Mouse (Mus musculus): ENCODE results near the gene Ryk. TPM values are rescaled to one million over a fixed set of nuclear protein-coding genes. Genes with fewer than 3 reads are reported as not detected.

The Ryk gene
- total RNA-seq, 2 experiments from 2014 or later = 43.9 to 50.9 TPM

- DNase-seq = no peak
- intact Hi-C loops (cut with DNase I) = no loop called here
These were observed 23.1 kb downstream of the Ryk start for GRCm38 (mm10) chr9:102857856-102858255.

GRCm38 (mm10) chr9:102858283-102858682 lies 23.6 kb downstream of the Ryk start:
- DNase-seq = no peak
- intact Hi-C loops (cut with DNase I) = no loop called here

GRCm38 (mm10) chr9:102859399-102859798 lies 24.7 kb downstream of the Ryk start:
- DNase-seq = no peak
- intact Hi-C loops (cut with DNase I) = no loop called here

GRCm38 (mm10) chr9:102859963-102860362 lies 25.2 kb downstream of the Ryk start:
- intact Hi-C loops (cut with DNase I) = no loop called here
- DNase-seq = no peak

GRCm38 (mm10) chr9:102860802-102861469 lies 26.2 kb downstream of the Ryk start:
- intact Hi-C loops (cut with DNase I) = no loop called here
- no peak for DNase-seq

- intact Hi-C loops (cut with DNase I) = no loop called here
- DNase-seq = no peak
These were observed 27.1 kb downstream of the Ryk start for GRCm38 (mm10) chr9:102861789-102862188.

- intact Hi-C loops (cut with DNase I) = no loop called here
These were observed 27.5 kb downstream of the Ryk start for GRCm38 (mm10) chr9:102862260-102862659.

GRCm38 (mm10) chr9:102863876-102864545 lies 29.3 kb downstream of the Ryk start:
- intact Hi-C loops (cut with DNase I) = no loop called here

More at GRCm38 (mm10) chr9:102862260-102862659, 27.5 kb downstream of the Ryk start:
- DNase-seq = no peak

GRCm38 (mm10) chr9:102864931-102865330 lies 30.2 kb downstream of the Ryk start:
- intact Hi-C loops (cut with DNase I) = loop anchor here (5.0 kb wide), 1 partner anchor 148 kb away; the partner anchor contains the start of gene Amotl2
- DNase-seq = no peak

More at GRCm38 (mm10) chr9:102863876-102864545, 29.3 kb downstream of the Ryk start:
- DNase-seq = peak; percentile 85 to 89

GRCm38 (mm10) chr9:102865946-102866737 lies 31.4 kb downstream of the Ryk start:
- intact Hi-C loops (cut with DNase I) = loop anchor here (2.0 to 5.0 kb wide), 2 partner anchors 31 to 149 kb away; partner anchors contain the start of genes Amotl2 and Ryk
- no peak for DNase-seq

- intact Hi-C loops (cut with DNase I) = loop anchor here (1.0 to 5.0 kb wide), 3 partner anchors 32 to 231 kb away; partner anchors contain the start of genes Amotl2 and Ryk
- peak; percentile 75 to 86 for DNase-seq
These were observed 32.2 kb downstream of the Ryk start for GRCm38 (mm10) chr9:102866893-102867292.

- no peak for DNase-seq
- intact Hi-C loops (cut with DNase I) = loop anchor here (1.0 to 5.0 kb wide), 3 partner anchors 33 to 231 kb away; partner anchors contain the start of genes Amotl2 and Ryk
These were observed 32.8 kb downstream of the Ryk start for GRCm38 (mm10) chr9:102867516-102867915.

GRCm38 (mm10) chr9:102868451-102868850 lies 33.7 kb downstream of the Ryk start:
- DNase-seq = no peak
- intact Hi-C loops (cut with DNase I) = loop anchor here (1.0 to 5.0 kb wide), 2 partner anchors 82 to 151 kb away; partner anchors contain the start of gene Amotl2

- intact Hi-C loops (cut with DNase I) = no loop called here
- DNase-seq = no peak
These were observed 41.5 kb downstream of the Ryk start for GRCm38 (mm10) chr9:102876054-102876690.

- intact Hi-C loops (cut with DNase I) = no loop called here
- DNase-seq = no peak
These were observed 43.2 kb downstream of the Ryk start for GRCm38 (mm10) chr9:102877916-102878315.

GRCm38 (mm10) chr9:102879545-102879944 lies 44.8 kb downstream of the Ryk start:
- DNase-seq = peak; percentile 74 to 85

GRCm38 (mm10) chr9:102884703-102885102 lies 50.0 kb downstream of the Ryk start:
- intact Hi-C loops (cut with DNase I) = no loop called here
- DNase-seq = no peak

More at GRCm38 (mm10) chr9:102879545-102879944, 44.8 kb downstream of the Ryk start:
- intact Hi-C loops (cut with DNase I) = no loop called here

GRCm38 (mm10) chr9:102890166-102890565 lies 55.4 kb downstream of the Ryk start:
- DNase-seq = no peak

GRCm38 (mm10) chr9:102892480-102893355 lies 58.0 kb downstream of the Ryk start:
- no peak for DNase-seq
- intact Hi-C loops (cut with DNase I) = no loop called here

More at GRCm38 (mm10) chr9:102890166-102890565, 55.4 kb downstream of the Ryk start:
- intact Hi-C loops (cut with DNase I) = no loop called here

All from heart, postnatal 10 days (tissue).